Mouse (Mus musculus) testis, adult 2 months (tissue): ENCODE results near the gene Tpst1.

Source experiments
- CTCF ChIP-seq: fragments of 200-500 bp; IDR thresholded peaks from 2 replicates; pipeline ENCODE4 v1.5.1; 2012; ENCODE audit warnings: low read depth, mild to moderate bottlenecking, inconsistent platforms, low read length, moderate library complexity; ENCODE audit not compliant: control insufficient read depth, insufficient read depth, insufficient replicate concordance
- POLR2A ChIP-seq: fragments of 200-500 bp; IDR thresholded peaks from 2 replicates; pipeline ENCODE4 v1.6.1; 2012; ENCODE audit warnings: low read depth, mild to moderate bottlenecking, inconsistent platforms, low read length, moderate library complexity; ENCODE audit not compliant: control insufficient read depth

GRCm38 (mm10) chr5:130119236-130119635 is 46.1 kb downstream of the Tpst1 start:
- no peak for TF ChIP-seq CTCF
- no peak for TF ChIP-seq POLR2A
